Mouse (Mus musculus): Measurements from ENCODE around the gene Gata5. TPM values are rescaled to one million over a fixed set of nuclear protein-coding genes. Genes with fewer than 3 reads are reported as not detected.

Gata5 gene
- polyA plus RNA-seq, 1 experiment: 0.04 TPM

GRCm38 (mm10) chr2:180289440-180290108 is 44.9 kb downstream of the Gata5 start, which contains the start of gene Rbbp8nl:
Rbbp8nl (minus strand) TSS chr2:180289879.
- TF ChIP-seq CTCF (IDR thresholded peaks at IDR 0.05; ENCODE audit: borderline replicate concordance, extremely low read depth, insufficient read depth, insufficient read length) (no peak), POLR2A (IDR thresholded peaks at IDR 0.05; ENCODE audit: borderline replicate concordance, extremely low read depth, insufficient read depth, insufficient read length, poor library complexity, severe bottlenecking) (no peak)
- DNase-seq (ENCODE audit: low read depth): no peak

GRCm38 (mm10) chr2:180288966-180289365 is 45.5 kb downstream of the Gata5 start:
- TF ChIP-seq POLR2A (IDR thresholded peaks at IDR 0.05; ENCODE audit: borderline replicate concordance, extremely low read depth, insufficient read depth, insufficient read length, poor library complexity, severe bottlenecking) (no peak), CTCF (IDR thresholded peaks at IDR 0.05; ENCODE audit: borderline replicate concordance, extremely low read depth, insufficient read depth, insufficient read length) (no peak)
- DNase-seq (ENCODE audit: low read depth): no peak

- no peak for DNase-seq (ENCODE audit: low read depth)
- TF ChIP-seq CTCF (IDR thresholded peaks at IDR 0.05; ENCODE audit: borderline replicate concordance, extremely low read depth, insufficient read depth, insufficient read length): no peak
- no peak for TF ChIP-seq POLR2A (IDR thresholded peaks at IDR 0.05; ENCODE audit: borderline replicate concordance, extremely low read depth, insufficient read depth, insufficient read length, poor library complexity, severe bottlenecking)
Measured at GRCm38 (mm10) chr2:180279321-180279720, 55.2 kb downstream of the Gata5 start.

GRCm38 (mm10) chr2:180277773-180278320 is 56.7 kb downstream of the Gata5 start:
- no peak for TF ChIP-seq CTCF (IDR thresholded peaks at IDR 0.05; ENCODE audit: borderline replicate concordance, extremely low read depth, insufficient read depth, insufficient read length)
- TF ChIP-seq POLR2A (IDR thresholded peaks at IDR 0.05; ENCODE audit: borderline replicate concordance, extremely low read depth, insufficient read depth, insufficient read length, poor library complexity, severe bottlenecking): no peak

GRCm38 (mm10) chr2:180276851-180277259 is 57.6 kb downstream of the Gata5 start:
- no peak for DNase-seq (ENCODE audit: low read depth)
- TF ChIP-seq CTCF (IDR thresholded peaks at IDR 0.05; ENCODE audit: borderline replicate concordance, extremely low read depth, insufficient read depth, insufficient read length) (no peak), POLR2A (IDR thresholded peaks at IDR 0.05; ENCODE audit: borderline replicate concordance, extremely low read depth, insufficient read depth, insufficient read length, poor library complexity, severe bottlenecking) (no peak)

More at GRCm38 (mm10) chr2:180277773-180278320, 56.7 kb downstream of the Gata5 start:
- DNase-seq (ENCODE audit: low read depth): no peak

GRCm38 (mm10) chr2:180276385-180276784 is 58.1 kb downstream of the Gata5 start:
- DNase-seq (ENCODE audit: low read depth): no peak
- TF ChIP-seq CTCF (IDR thresholded peaks at IDR 0.05; ENCODE audit: borderline replicate concordance, extremely low read depth, insufficient read depth, insufficient read length) (no peak), POLR2A (IDR thresholded peaks at IDR 0.05; ENCODE audit: borderline replicate concordance, extremely low read depth, insufficient read depth, insufficient read length, poor library complexity, severe bottlenecking) (no peak)

- TF ChIP-seq CTCF (IDR thresholded peaks at IDR 0.05; ENCODE audit: borderline replicate concordance, extremely low read depth, insufficient read depth, insufficient read length) (peak; percentile 98), POLR2A (IDR thresholded peaks at IDR 0.05; ENCODE audit: borderline replicate concordance, extremely low read depth, insufficient read depth, insufficient read length, poor library complexity, severe bottlenecking) (no peak)
- DNase-seq (ENCODE audit: low read depth): peak; percentile 90
Measured at GRCm38 (mm10) chr2:180275836-180276235, 58.7 kb downstream of the Gata5 start.

Other genes with a start within 250 kb of the Gata5 start
- gene Hrh3, start 230.2 kb downstream of the Gata5 start, polyA plus RNA-seq (2012; rRNA removed): 10.8 and 11.0 TPM in 2 replicates
- gene Osbpl2, start 215.4 kb downstream of the Gata5 start, polyA plus RNA-seq (2012; rRNA removed): 35.8 and 47.8 TPM in 2 replicates
- gene Adrm1, start 163.2 kb downstream of the Gata5 start, polyA plus RNA-seq (2012; rRNA removed): 124 and 148 TPM in 2 replicates
- gene Lama5, start 108.8 kb downstream of the Gata5 start, polyA plus RNA-seq (2012; rRNA removed): 7.7 and 9.5 TPM in 2 replicates
- gene Rps21, start 77.3 kb downstream of the Gata5 start, polyA plus RNA-seq (2012; rRNA removed): 2,108 and 3,314 TPM in 2 replicates
- gene Cables2, start 61.2 kb downstream of the Gata5 start, polyA plus RNA-seq (2012; rRNA removed): 58.9 and 62.5 TPM in 2 replicates
- gene Rbbp8nl, start 44.8 kb downstream of the Gata5 start, polyA plus RNA-seq (2012; rRNA removed): 0.04 and 0.08 TPM in 2 replicates
- 2.1 and 2.7 TPM in 2 replicates for gene Slco4a1, start 121.5 kb upstream of the Gata5 start, polyA plus RNA-seq (2012; rRNA removed)
- 3.6 and 4.3 TPM in 2 replicates for gene Ntsr1, start 165.3 kb upstream of the Gata5 start, polyA plus RNA-seq (2012; rRNA removed)
- gene Mrgbp, start 246.6 kb upstream of the Gata5 start, polyA plus RNA-seq (2012; rRNA removed): 54.3 and 69.8 TPM in 2 replicates

All from brain, embryonic 14.5 days (tissue).